Mouse (Mus musculus): ENCODE data around the gene Lamtor2.

GRCm38 (mm10) chr3:88591044-88591443, 38.2 kb upstream of the Lamtor2 start:
- TF ChIP-seq TBP (IDR thresholded peaks at IDR 0.05; ENCODE audit: low read depth, low read length): no peak
- TF ChIP-seq CTCF (IDR thresholded peaks at IDR 0.05 in 2 of 3, conservative IDR thresholded peaks at IDR 0.05 in 1 of 3; ENCODE audit: control insufficient read depth in 1 of 3, insufficient read depth in 1 of 3, low read depth in 2 of 3, low read length in 3 of 3, poor library complexity in 1 of 3, severe bottlenecking in 1 of 3): no peak

Data from MEL (cell line).